15 mouse cellular contexts compared by ENCODE assay signal in the genomic region with DNA sequence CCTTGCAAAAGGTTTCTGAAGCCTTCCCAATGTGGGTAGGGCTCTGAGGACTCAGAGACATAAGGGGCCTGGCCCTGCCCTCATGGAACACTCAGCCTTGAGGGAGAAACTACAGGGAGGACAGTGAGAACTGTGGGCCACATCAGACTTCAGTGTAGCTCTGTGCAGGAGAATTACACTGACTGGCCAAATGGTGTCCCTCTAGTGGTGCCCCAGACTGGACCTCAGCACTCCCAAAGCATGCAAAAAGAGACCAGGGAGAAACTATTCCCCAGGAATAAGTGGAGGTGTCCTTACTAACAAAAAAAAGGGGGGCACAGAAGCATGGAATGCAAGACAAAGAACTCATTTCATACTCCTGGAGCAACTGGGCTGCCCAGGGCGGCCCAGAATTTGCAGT. TPM values are rescaled to one million over a fixed set of nuclear protein-coding genes. Genes with fewer than 3 reads are reported as not detected.
DNase-seq lines count a peak whose midpoint lies in the region; ATAC-seq and TF ChIP-seq lines count a peak whose summit lies in the region.
"Had no signal": no experiment of that assay in that cellular context is flagged by ENCODE, and none has a peak within 500 bp of the region (broad histone marks: within the 10 kb centered on the region; RNA-seq: fewer than 3 reads in every experiment).

No protein-coding gene starts in this region.

- peak; percentile 55 for TF ChIP-seq CTCF in hindbrain, postnatal 0 days (IDR thresholded peaks at IDR 0.05; ENCODE audit: low read depth)
- 0 out of 2 replicates have a peak, but pooled peaks have one; percentile 16 for TF ChIP-seq CTCF in brain, embryonic 14.5 days (IDR thresholded peaks at IDR 0.05; ENCODE audit: borderline replicate concordance, extremely low read depth, insufficient read depth, insufficient read length)

- H3K27ac ChIP-seq in hindbrain, postnatal 0 days, result no peak overlapping the region
- no peak overlapping the region for H3K27ac ChIP-seq in hindbrain, embryonic 12.5 days
- peak overlapping the region; percentile 59 for H3K27ac ChIP-seq in forebrain, embryonic 13.5 days
- H3K27ac ChIP-seq in midbrain, embryonic 14.5 days (replicated peaks; ENCODE audit: low read depth, low read length), result peak overlapping the region; percentile 57

- H3K4me1 ChIP-seq in hindbrain, postnatal 0 days (ENCODE audit: insufficient read depth, low read length), result peaks cover 33% of the 10 kb centered on the region
- peaks cover 82% of the 10 kb centered on the region for H3K4me1 ChIP-seq in hindbrain, embryonic 12.5 days
- H3K4me1 ChIP-seq in forebrain, embryonic 13.5 days, result peaks cover 80% of the 10 kb centered on the region
- peaks cover 73% of the 10 kb centered on the region for H3K4me1 ChIP-seq in midbrain, embryonic 14.5 days (ENCODE audit: control insufficient read depth, insufficient read depth, low read length)

- H3K9ac ChIP-seq in hindbrain, postnatal 0 days (replicated peaks; ENCODE audit: low read length), result no peak overlapping the region
- no peak overlapping the region for H3K9ac ChIP-seq in hindbrain, embryonic 12.5 days
- H3K9ac ChIP-seq in forebrain, embryonic 13.5 days, result no peak overlapping the region
- no peak overlapping the region for H3K9ac ChIP-seq in midbrain, embryonic 14.5 days (replicated peaks; ENCODE audit: low read length)

- ATAC-seq in hindbrain, postnatal 0 days, result no peak
- ATAC-seq in hindbrain, embryonic 12.5 days (ENCODE audit: low FRiP score), result no peak
- ATAC-seq in forebrain, embryonic 13.5 days, result no peak
- no peak for ATAC-seq in midbrain, embryonic 14.5 days (ENCODE audit: low FRiP score, low TSS enrichment)

- H3K4me3 ChIP-seq in hindbrain, postnatal 0 days (ENCODE audit: low read length), result no peak overlapping the region
- no peak overlapping the region for H3K4me3 ChIP-seq in hindbrain, embryonic 12.5 days
- no peak overlapping the region for H3K4me3 ChIP-seq in forebrain, embryonic 13.5 days
- no peak overlapping the region for H3K4me3 ChIP-seq in midbrain, embryonic 14.5 days (replicated peaks; ENCODE audit: low read depth, low read length)
- H3K4me3 ChIP-seq: erythroblast, embryonic 14.5 days; myocyte had no signal

- no peaks in the 10 kb centered on the region for H3K27me3 ChIP-seq in hindbrain, postnatal 0 days (ENCODE audit: insufficient read depth, low read length)
- no peaks in the 10 kb centered on the region for H3K27me3 ChIP-seq in hindbrain, embryonic 12.5 days
- no peaks in the 10 kb centered on the region for H3K27me3 ChIP-seq in forebrain, embryonic 13.5 days
- no peaks in the 10 kb centered on the region for H3K27me3 ChIP-seq in midbrain, embryonic 14.5 days (ENCODE audit: control insufficient read depth, insufficient read depth, low read length)

- no peak for TF ChIP-seq POLR2A in brain, embryonic 14.5 days (IDR thresholded peaks at IDR 0.05; ENCODE audit: borderline replicate concordance, extremely low read depth, insufficient read depth, insufficient read length, poor library complexity, severe bottlenecking)

- H3K4me2 ChIP-seq in hindbrain, postnatal 0 days (ENCODE audit: low read depth, low read length), result no peak overlapping the region
- no peak overlapping the region for H3K4me2 ChIP-seq in hindbrain, embryonic 12.5 days (replicated peaks)
- no peak overlapping the region for H3K4me2 ChIP-seq in forebrain, embryonic 13.5 days
- no peak overlapping the region for H3K4me2 ChIP-seq in midbrain, embryonic 14.5 days (ENCODE audit: low read length)

- no peaks in the 10 kb centered on the region for H3K9me3 ChIP-seq in hindbrain, postnatal 0 days (ENCODE audit: low read length)
- no peaks in the 10 kb centered on the region for H3K9me3 ChIP-seq in hindbrain, embryonic 12.5 days (replicated peaks)
- no peaks in the 10 kb centered on the region for H3K9me3 ChIP-seq in forebrain, embryonic 13.5 days (replicated peaks)
- H3K9me3 ChIP-seq in midbrain, embryonic 14.5 days (ENCODE audit: control insufficient read depth, low read length), result no peaks in the 10 kb centered on the region

- 57% methylated on average over 1 of the region's 1 CpGs for WGBS in hindbrain, postnatal 0 days
- 62% methylated on average over 1 of the region's 1 CpGs for WGBS in hindbrain, embryonic 12.5 days
- WGBS in forebrain, embryonic 13.5 days, result 33% methylated on average over 1 of the region's 1 CpGs
- 32% methylated on average over 1 of the region's 1 CpGs for WGBS in midbrain, embryonic 14.5 days

- no peaks in the 10 kb centered on the region for H3K36me3 ChIP-seq in hindbrain, postnatal 0 days (ENCODE audit: insufficient read depth, low read length)
- H3K36me3 ChIP-seq in hindbrain, embryonic 12.5 days, result no peaks in the 10 kb centered on the region
- no peaks in the 10 kb centered on the region for H3K36me3 ChIP-seq in forebrain, embryonic 13.5 days (ENCODE audit: poor library complexity, severe bottlenecking)
- H3K36me3 ChIP-seq in midbrain, embryonic 14.5 days (ENCODE audit: control insufficient read depth, insufficient read depth, low read length), result no peaks in the 10 kb centered on the region

- no peak for DNase-seq in hindbrain, postnatal 0 days (ENCODE audit: low spot score)
- peak; percentile 31 for DNase-seq in brain, embryonic 14.5 days (ENCODE audit: low read depth)
- peak; percentile 16 for DNase-seq in midbrain, embryonic 14.5 days
- no peak for DNase-seq in cerebellum, adult 9-10 months
- DNase-seq in spleen, postnatal 10 days (ENCODE audit: low spot score in 2 of 2), result no peak
- DNase-seq: cerebellum, postnatal 25 days; gastrocnemius, postnatal 25 days; kidney, adult 9 months; kidney, postnatal 36 days; lung, adult 2 months; thymus, adult 2 months had no signal

RNA-seq across cellular contexts. Expression of a gene that starts 43.1 kb away (rescaled TPM):
- total RNA-seq in hindbrain, postnatal 0 days (2014; rRNA removed), result 118 and 120 TPM in 2 replicates
- 46.2 and 47.4 TPM in 2 replicates for polyA plus RNA-seq in hindbrain, postnatal 0 days (2015; fragmentation: Nextera tagmentation; extraction: Ambion mirVana)
- 12.5 and 13.8 TPM in 2 replicates for polyA plus RNA-seq in hindbrain, embryonic 12.5 days (2016; fragmentation: Nextera tagmentation; extraction: Ambion mirVana)
- polyA plus RNA-seq in brain, embryonic 14.5 days (2012; rRNA removed), result 43.3 and 69.2 TPM in 2 replicates
- polyA plus RNA-seq in forebrain, embryonic 13.5 days (2015; fragmentation: Nextera tagmentation; extraction: Ambion mirVana), result 20.0 and 22.8 TPM in 2 replicates
- polyA plus RNA-seq in midbrain, embryonic 14.5 days (2014; fragmentation: Nextera tagmentation; extraction: Ambion mirVana), result 39.4 and 41.9 TPM in 2 replicates

Comparison
In these comparisons a context has a peak if more than half of its experiments do, and no peak if none do; other contexts are left out.
1. DNase-seq: peak in brain, embryonic 14.5 days (single experiment) and midbrain, embryonic 14.5 days (single experiment); none in hindbrain, postnatal 0 days (single experiment), cerebellum, adult 9-10 months (single experiment) and spleen, postnatal 10 days (0 of 2).
2. H3K27ac ChIP-seq: peak in forebrain, embryonic 13.5 days (single experiment) and midbrain, embryonic 14.5 days (single experiment); none in hindbrain, postnatal 0 days (single experiment) and hindbrain, embryonic 12.5 days (single experiment).